Mouse (Mus musculus) cerebellum, adult 8-10 months (tissue): Measurements from ENCODE around the gene Sprn.
A peak's percentile ranks its signal among the peaks of the same experiment; 100 is the strongest.
"Not testable (repeated sequence)": the region's sequence is repeated elsewhere in the genome, so short reads cannot be mapped to it uniquely, and the experiment has no call there.

ENCODE experiments used
- DNase-seq: peaks from one replicate; pipeline ENCODE4 v3.0.0; 2022

Gene Sprn

GRCm38 (mm10) chr7:140141350-140141749 lies 13.3 kb downstream of the Sprn start:
- peak; percentile 68 for DNase-seq

GRCm38 (mm10) chr7:140138021-140138310 lies 16.7 kb downstream of the Sprn start:
- DNase-seq = no peak

- DNase-seq = peak; percentile 98
Observed at GRCm38 (mm10) chr7:140137135-140138020, 17.3 kb downstream of the Sprn start, which contains the start of gene Mtg1. Gene Mtg1 (plus strand): TSS chr7:140137564.

GRCm38 (mm10) chr7:140135106-140135770 lies 19.4 kb downstream of the Sprn start:
- no peak for DNase-seq

- not testable (repeated sequence) for DNase-seq
Observed at GRCm38 (mm10) chr7:140134033-140134432, 20.6 kb downstream of the Sprn start.

GRCm38 (mm10) chr7:140132184-140132583 lies 22.5 kb downstream of the Sprn start:
- DNase-seq = not testable (repeated sequence)

GRCm38 (mm10) chr7:140127911-140128310 lies 26.8 kb downstream of the Sprn start:
- DNase-seq = no peak

GRCm38 (mm10) chr7:140126934-140127333 lies 27.7 kb downstream of the Sprn start:
- DNase-seq = no peak

GRCm38 (mm10) chr7:140126022-140126350 lies 28.7 kb downstream of the Sprn start:
- no peak for DNase-seq

- DNase-seq = peak; percentile 92
Observed at GRCm38 (mm10) chr7:140125278-140126021, 29.2 kb downstream of the Sprn start.

- no peak for DNase-seq
Observed at GRCm38 (mm10) chr7:140124382-140124781, 30.3 kb downstream of the Sprn start.

GRCm38 (mm10) chr7:140122765-140123164 lies 31.9 kb downstream of the Sprn start:
- DNase-seq = no peak

- DNase-seq = no peak
Observed at GRCm38 (mm10) chr7:140121338-140121910, 33.3 kb downstream of the Sprn start.

GRCm38 (mm10) chr7:140120484-140120883 lies 34.2 kb downstream of the Sprn start:
- DNase-seq = no peak

GRCm38 (mm10) chr7:140116329-140117054 lies 38.2 kb downstream of the Sprn start, which contains the start of gene Echs1:
Gene Echs1 (minus strand): TSS chr7:140116476.
- peak; percentile 85 for DNase-seq

GRCm38 (mm10) chr7:140115583-140116328 lies 38.9 kb downstream of the Sprn start, which contains the start of gene Paox:
Gene Paox (plus strand): TSS chr7:140115799.
- peak; percentile 23 for DNase-seq

GRCm38 (mm10) chr7:140111943-140112342 lies 42.7 kb downstream of the Sprn start:
- no peak for DNase-seq

GRCm38 (mm10) chr7:140104009-140104408 lies 50.7 kb downstream of the Sprn start:
- DNase-seq = no peak

GRCm38 (mm10) chr7:140101993-140102860 lies 52.5 kb downstream of the Sprn start, which contains the start of gene Fuom:
Gene Fuom (minus strand): TSS chr7:140102441.
- DNase-seq = peak; percentile 82

GRCm38 (mm10) chr7:140101498-140101897 lies 53.2 kb downstream of the Sprn start:
- peak; percentile 43 for DNase-seq
